Mouse (Mus musculus): ENCODE measurements around the gene Cybb.
"Not testable (repeated sequence)": the region's sequence is repeated elsewhere in the genome, so short reads cannot be mapped to it uniquely, and the experiment has no call there.

Cybb gene

GRCm38 (mm10) chrX:9487671-9488070, at the start of gene Cybb:
Gene Cybb (minus strand): TSS chrX:9487771.
- DNase-seq (ENCODE audit: low spot score), result no peak

GRCm38 (mm10) chrX:9536881-9537280, 49.3 kb upstream of the Cybb start:
- DNase-seq (ENCODE audit: low spot score), result no peak

GRCm38 (mm10) chrX:9519969-9520368, 32.4 kb upstream of the Cybb start:
- DNase-seq (ENCODE audit: low spot score), result not testable (repeated sequence)

- DNase-seq (ENCODE audit: low spot score), result not testable (repeated sequence)
Measured at GRCm38 (mm10) chrX:9517531-9517930, 30.0 kb upstream of the Cybb start.

- not testable (repeated sequence) for DNase-seq (ENCODE audit: low spot score)
Measured at GRCm38 (mm10) chrX:9475036-9475435, 12.5 kb downstream of the Cybb start.

- no peak for DNase-seq (ENCODE audit: low spot score)
Measured at GRCm38 (mm10) chrX:9474440-9474839, 13.1 kb downstream of the Cybb start.

GRCm38 (mm10) chrX:9473768-9474167, 13.8 kb downstream of the Cybb start:
- no peak for DNase-seq (ENCODE audit: low spot score)

GRCm38 (mm10) chrX:9470811-9471388, 16.7 kb downstream of the Cybb start:
- DNase-seq (ENCODE audit: low spot score), result no peak

GRCm38 (mm10) chrX:9469100-9469499, 18.5 kb downstream of the Cybb start:
- DNase-seq (ENCODE audit: low spot score), result no peak

GRCm38 (mm10) chrX:9467020-9467419, 20.6 kb downstream of the Cybb start:
- DNase-seq (ENCODE audit: low spot score), result no peak

GRCm38 (mm10) chrX:9465890-9466289, 21.7 kb downstream of the Cybb start:
- no peak for DNase-seq (ENCODE audit: low spot score)

GRCm38 (mm10) chrX:9462671-9463070, 24.9 kb downstream of the Cybb start:
- DNase-seq (ENCODE audit: low spot score), result no peak

- DNase-seq (ENCODE audit: low spot score), result no peak
Measured at GRCm38 (mm10) chrX:9461399-9461798, 26.2 kb downstream of the Cybb start.

- no peak for DNase-seq (ENCODE audit: low spot score)
Measured at GRCm38 (mm10) chrX:9460387-9460930, 27.1 kb downstream of the Cybb start.

GRCm38 (mm10) chrX:9452375-9452774, 35.2 kb downstream of the Cybb start:
- DNase-seq (ENCODE audit: low spot score), result no peak

GRCm38 (mm10) chrX:9447284-9447683, 40.3 kb downstream of the Cybb start:
- no peak for DNase-seq (ENCODE audit: low spot score)

- no peak for DNase-seq (ENCODE audit: low spot score)
Measured at GRCm38 (mm10) chrX:9441102-9441501, 46.5 kb downstream of the Cybb start.

- DNase-seq (ENCODE audit: low spot score), result no peak
Measured at GRCm38 (mm10) chrX:9440556-9440955, 47.0 kb downstream of the Cybb start.

GRCm38 (mm10) chrX:9439257-9439656, 48.3 kb downstream of the Cybb start:
- DNase-seq (ENCODE audit: low spot score), result no peak

- no peak for DNase-seq (ENCODE audit: low spot score)
Measured at GRCm38 (mm10) chrX:9413889-9414288, 73.7 kb downstream of the Cybb start.

All from ovary, postnatal 14 days (tissue).